Mouse (Mus musculus) megakaryocyte, embryonic 14.5 days (primary cell): ENCODE results near the gene Jak1.
"Not testable (repeated sequence)": the region's sequence is repeated elsewhere in the genome, so short reads cannot be mapped to it uniquely, and the experiment has no call there.

ENCODE experiments used
- FLI1 ChIP-seq: IDR thresholded peaks from 2 replicates; pipeline ENCODE4 v1.6.1; 2012; ENCODE audit warnings: low read length, inconsistent platforms, mixed read lengths
- GATA1 ChIP-seq: IDR thresholded peaks from 3 replicates; pipeline ENCODE4 v1.6.1; 2012; ENCODE audit warnings: mixed read lengths, low read length, inconsistent platforms, borderline replicate concordance

DNA sequence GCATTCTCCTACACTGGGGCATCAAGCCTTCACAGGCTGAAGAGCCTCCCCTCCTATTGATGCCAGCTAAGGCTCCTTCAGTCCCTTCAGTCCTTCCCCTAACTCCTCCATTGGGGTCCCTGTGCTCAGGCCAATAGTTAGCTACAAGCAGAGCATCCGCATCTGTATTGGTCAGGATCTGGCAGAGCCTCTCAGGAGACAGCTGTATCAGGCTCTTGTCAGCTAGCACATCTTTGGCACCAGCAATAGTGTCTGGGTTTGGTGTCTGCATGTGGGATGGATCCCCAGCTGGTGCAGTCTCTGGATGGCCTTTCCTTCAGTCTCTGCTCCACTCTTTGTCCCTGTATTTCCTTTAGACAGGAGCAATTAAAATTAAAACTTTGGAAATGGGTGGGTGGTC lies 3.4 kb upstream of the Jak1 start:
- not testable (repeated sequence) for TF ChIP-seq GATA1, FLI1
